Mouse (Mus musculus): ENCODE results near the gene Shisal2a. TPM values are rescaled to one million over a fixed set of nuclear protein-coding genes. Genes with fewer than 3 reads are reported as not detected.
"Not testable (repeated sequence)": the region's sequence is repeated elsewhere in the genome, so short reads cannot be mapped to it uniquely, and the experiment has no call there.

The Shisal2a gene
- polyA plus RNA-seq, 1 experiment from 2014 or later = not detected

- WGBS (ENCODE audit: insufficient replicate concordance) = 67% methylated on average over 3 of the region's 3 CpGs
- ATAC-seq = no peak
- H3K4me1 ChIP-seq = peaks cover 2% of the 10 kb centered on the region; the same call in 1 of the 2 replicates
These were observed 11.7 kb downstream of the Shisal2a start for GRCm38 (mm10) chr4:108371421-108371820.

GRCm38 (mm10) chr4:108370409-108370808 lies 12.7 kb downstream of the Shisal2a start:
- WGBS (ENCODE audit: insufficient replicate concordance) = 32% methylated on average over 4 of the region's 4 CpGs
- H3K27ac ChIP-seq = no peak overlapping the region
- H3K27me3 ChIP-seq (replicated peaks) = no peaks in the 10 kb centered on the region; the same call in 1 of the 2 replicates
- H3K36me3 ChIP-seq = no peaks in the 10 kb centered on the region
- H3K4me2 ChIP-seq = no peak overlapping the region
- no peak for ATAC-seq
- H3K4me3 ChIP-seq = no peak overlapping the region
- no peaks in the 10 kb centered on the region for H3K9me3 ChIP-seq (replicated peaks)
- peaks cover 2% of the 10 kb centered on the region; the same call in 1 of the 2 replicates for H3K4me1 ChIP-seq
- H3K9ac ChIP-seq = no peak overlapping the region

More at GRCm38 (mm10) chr4:108371421-108371820, 11.7 kb downstream of the Shisal2a start:
- peaks cover 3% of the 10 kb centered on the region for H3K27me3 ChIP-seq (replicated peaks)
- H3K36me3 ChIP-seq = no peaks in the 10 kb centered on the region
- H3K9me3 ChIP-seq (replicated peaks) = no peaks in the 10 kb centered on the region
- H3K27ac ChIP-seq = no peak overlapping the region
- no peak overlapping the region for H3K9ac ChIP-seq
- H3K4me3 ChIP-seq = no peak overlapping the region
- no peak overlapping the region for H3K4me2 ChIP-seq

- Histone ChIP-seq H3K27ac (no peak overlapping the region), H3K27me3 (replicated peaks) (no peaks in the 10 kb centered on the region; the same call in 1 of the 2 replicates), H3K4me2 (no peak overlapping the region), H3K4me3 (no peak overlapping the region), H3K9ac (no peak overlapping the region), H3K4me1 (peaks cover 3% of the 10 kb centered on the region), H3K9me3 (replicated peaks) (no peaks in the 10 kb centered on the region), H3K36me3 (no peaks in the 10 kb centered on the region)
- WGBS (ENCODE audit: insufficient replicate concordance) = 28% methylated on average over 5 of the region's 5 CpGs
- ATAC-seq = no peak
These were observed 13.9 kb downstream of the Shisal2a start for GRCm38 (mm10) chr4:108369254-108369653.

- peaks cover 23% of the 10 kb centered on the region for H3K27me3 ChIP-seq (replicated peaks)
- H3K4me3 ChIP-seq = no peak overlapping the region
- peaks cover 20% of the 10 kb centered on the region for H3K4me1 ChIP-seq
- no peak overlapping the region for H3K9ac ChIP-seq
- H3K36me3 ChIP-seq = no peaks in the 10 kb centered on the region
- 50% methylated on average over 5 of the region's 5 CpGs for WGBS (ENCODE audit: insufficient replicate concordance)
- peak overlapping the region; percentile 65; the same call in 1 of the 2 replicates for H3K27ac ChIP-seq
- ATAC-seq = no peak
- H3K9me3 ChIP-seq (replicated peaks) = no peaks in the 10 kb centered on the region
- H3K4me2 ChIP-seq = no peak overlapping the region
These were observed 19.1 kb downstream of the Shisal2a start for GRCm38 (mm10) chr4:108364111-108364476.

GRCm38 (mm10) chr4:108363355-108364110 lies 19.6 kb downstream of the Shisal2a start:
- Histone ChIP-seq H3K9me3 (replicated peaks) (no peaks in the 10 kb centered on the region), H3K27me3 (replicated peaks) (peaks cover 29% of the 10 kb centered on the region), H3K4me1 (peaks cover 25% of the 10 kb centered on the region), H3K4me2 (no peak overlapping the region; the same call in 1 of the 2 replicates), H3K27ac (peak overlapping the region; percentile 65), H3K4me3 (no peak overlapping the region), H3K9ac (no peak overlapping the region), H3K36me3 (no peaks in the 10 kb centered on the region)
- 41% methylated on average over 7 of the region's 7 CpGs for WGBS (ENCODE audit: insufficient replicate concordance)
- ATAC-seq = no peak

GRCm38 (mm10) chr4:108362321-108363261 lies 20.6 kb downstream of the Shisal2a start:
- 32% methylated on average over 18 of the region's 18 CpGs for WGBS (ENCODE audit: insufficient replicate concordance)
- peak; percentile 71 for ATAC-seq
- H3K27ac ChIP-seq = peak overlapping the region; percentile 65
- peak overlapping the region; percentile 3 for H3K4me2 ChIP-seq
- no peak overlapping the region for H3K4me3 ChIP-seq
- peaks cover 23% of the 10 kb centered on the region for H3K4me1 ChIP-seq
- no peaks in the 10 kb centered on the region for H3K9me3 ChIP-seq (replicated peaks)
- peaks cover 35% of the 10 kb centered on the region for H3K27me3 ChIP-seq (replicated peaks)
- no peak overlapping the region for H3K9ac ChIP-seq
- H3K36me3 ChIP-seq = no peaks in the 10 kb centered on the region

GRCm38 (mm10) chr4:108360136-108361055 lies 22.8 kb downstream of the Shisal2a start:
- Histone ChIP-seq H3K27ac (no peak overlapping the region; the same call in 1 of the 2 replicates), H3K9ac (no peak overlapping the region), H3K4me3 (0 out of 2 replicates have a peak overlapping the region, but pooled peaks have one; percentile 21), H3K4me2 (peak overlapping the region; percentile 47), H3K36me3 (no peaks in the 10 kb centered on the region), H3K9me3 (replicated peaks) (no peaks in the 10 kb centered on the region), H3K4me1 (peaks cover 26% of the 10 kb centered on the region), H3K27me3 (replicated peaks) (peaks cover 43% of the 10 kb centered on the region)
- 10% methylated on average over 28 of the region's 28 CpGs for WGBS (ENCODE audit: insufficient replicate concordance)
- ATAC-seq = no peak

GRCm38 (mm10) chr4:108358498-108358897 lies 24.7 kb downstream of the Shisal2a start:
- Histone ChIP-seq H3K9ac (no peak overlapping the region), H3K9me3 (replicated peaks) (no peaks in the 10 kb centered on the region), H3K36me3 (no peaks in the 10 kb centered on the region), H3K4me3 (no peak overlapping the region), H3K27me3 (replicated peaks) (peaks cover 45% of the 10 kb centered on the region), H3K27ac (no peak overlapping the region), H3K4me2 (no peak overlapping the region), H3K4me1 (peaks cover 30% of the 10 kb centered on the region)
- no peak for ATAC-seq
- WGBS (ENCODE audit: insufficient replicate concordance) = 39% methylated on average over 4 of the region's 4 CpGs

- no peak overlapping the region for H3K27ac ChIP-seq
- no peaks in the 10 kb centered on the region for H3K36me3 ChIP-seq
- H3K4me1 ChIP-seq = peaks cover 36% of the 10 kb centered on the region
These were observed 25.7 kb downstream of the Shisal2a start for GRCm38 (mm10) chr4:108357458-108357857.

GRCm38 (mm10) chr4:108353591-108353990 lies 29.6 kb downstream of the Shisal2a start:
- Histone ChIP-seq H3K27me3 (replicated peaks) (peaks cover 17% of the 10 kb centered on the region; the same call in 1 of the 2 replicates), H3K4me1 (peaks cover 49% of the 10 kb centered on the region)
- peak; percentile 59 for ATAC-seq
- not testable (repeated sequence) for H3K9me3 ChIP-seq (replicated peaks); H3K4me3 ChIP-seq; H3K9ac ChIP-seq; H3K36me3 ChIP-seq; H3K27ac ChIP-seq; H3K4me2 ChIP-seq

More at GRCm38 (mm10) chr4:108357458-108357857, 25.7 kb downstream of the Shisal2a start:
- Histone ChIP-seq H3K4me3 (no peak overlapping the region), H3K4me2 (no peak overlapping the region), H3K27me3 (replicated peaks) (peaks cover 41% of the 10 kb centered on the region), H3K9me3 (replicated peaks) (no peaks in the 10 kb centered on the region), H3K9ac (no peak overlapping the region)
- ATAC-seq = no peak
- 76% methylated on average over 8 of the region's 8 CpGs for WGBS (ENCODE audit: insufficient replicate concordance)

GRCm38 (mm10) chr4:108350819-108351218 lies 32.3 kb downstream of the Shisal2a start:
- Histone ChIP-seq H3K4me2 (no peak overlapping the region), H3K27ac (peak overlapping the region; percentile 58; the same call in 1 of the 2 replicates)
- 43% methylated on average over 8 of the region's 8 CpGs for WGBS (ENCODE audit: insufficient replicate concordance)

More at GRCm38 (mm10) chr4:108350819-108351218, 32.3 kb downstream of the Shisal2a start:
- Histone ChIP-seq H3K9me3 (replicated peaks) (no peaks in the 10 kb centered on the region), H3K27me3 (replicated peaks) (peaks cover 6% of the 10 kb centered on the region; the same call in 1 of the 2 replicates), H3K36me3 (no peaks in the 10 kb centered on the region), H3K4me3 (no peak overlapping the region), H3K4me1 (peaks cover 56% of the 10 kb centered on the region), H3K9ac (no peak overlapping the region)
- no peak for ATAC-seq
